Mouse (Mus musculus) cortical plate, adult 2 months (tissue): ENCODE data around the gene Fam120a. TPM values are rescaled to one million over a fixed set of nuclear protein-coding genes. Genes with fewer than 3 reads are reported as not detected.

Source experiments
- H3K27ac ChIP-seq: fragments of 200-500 bp; 2 replicates; pipeline ENCODE4 v1.5.1; 2012; ENCODE audit warnings: low read length, control low read depth, inconsistent platforms; ENCODE audit not compliant: insufficient read depth
- H3K4me1 ChIP-seq: fragments of 200-500 bp; 2 replicates; pipeline ENCODE4 v1.6.1; 2011; ENCODE audit warnings: low read length; ENCODE audit not compliant: control insufficient read depth, insufficient read depth
- H3K4me3 ChIP-seq: fragments of 200-500 bp; 2 replicates; pipeline ENCODE4 v1.5.1; 2011; ENCODE audit warnings: mild to moderate bottlenecking, low read length, control low read depth; ENCODE audit not compliant: insufficient read depth
- CTCF ChIP-seq: fragments of 200-500 bp; IDR thresholded peaks from 2 replicates; pipeline ENCODE4 v1.5.1; 2011; ENCODE audit warnings: mild to moderate bottlenecking, control low read depth, low read length; ENCODE audit not compliant: insufficient read depth; ENCODE audit errors: extremely low read depth
- POLR2A ChIP-seq: fragments of 200-500 bp; IDR thresholded peaks from 2 replicates; pipeline ENCODE4 v1.6.1; 2011; ENCODE audit warnings: mild to moderate bottlenecking, low read length, control low read depth; ENCODE audit not compliant: insufficient read depth; ENCODE audit errors: extremely low read depth
- polyA plus RNA-seq: library from polyadenylated mRNA; depleted of rRNA; stranded (reverse); fragments of >200 nt; gene quantifications from 2 replicates; pipeline ENCODE4 v1.2.3, GENCODE M21; 2012

Fam120a gene
- polyA plus RNA-seq, 1 experiment, result 81.6 TPM

DNA sequence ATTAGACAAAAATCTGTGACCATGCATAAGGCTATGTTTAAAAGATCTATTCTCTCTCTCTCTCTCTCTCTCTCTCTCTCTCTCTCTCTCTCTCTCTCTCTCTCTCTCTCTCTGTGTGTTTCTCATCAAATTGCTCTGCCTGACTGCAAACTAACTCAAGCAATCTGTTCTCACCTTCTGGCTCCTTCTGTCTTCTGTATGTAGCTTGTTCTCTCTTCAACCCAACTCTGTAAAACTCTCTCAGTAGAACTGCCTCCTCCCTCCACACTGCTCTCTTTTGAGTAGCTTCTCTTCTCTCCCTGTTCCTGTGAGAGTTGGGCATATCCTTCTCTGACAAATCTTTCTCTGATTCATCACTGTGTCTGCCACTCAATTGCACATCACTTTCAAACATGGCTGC is 25.1 kb upstream of the Fam120a start:
- H3K4me1 ChIP-seq, result peaks cover 3% of the 10 kb centered on the region; the same call in 1 of the 2 replicates
- no peak overlapping the region for H3K27ac ChIP-seq
- TF ChIP-seq CTCF (no peak), POLR2A (no peak)
- no peak overlapping the region for H3K4me3 ChIP-seq

DNA sequence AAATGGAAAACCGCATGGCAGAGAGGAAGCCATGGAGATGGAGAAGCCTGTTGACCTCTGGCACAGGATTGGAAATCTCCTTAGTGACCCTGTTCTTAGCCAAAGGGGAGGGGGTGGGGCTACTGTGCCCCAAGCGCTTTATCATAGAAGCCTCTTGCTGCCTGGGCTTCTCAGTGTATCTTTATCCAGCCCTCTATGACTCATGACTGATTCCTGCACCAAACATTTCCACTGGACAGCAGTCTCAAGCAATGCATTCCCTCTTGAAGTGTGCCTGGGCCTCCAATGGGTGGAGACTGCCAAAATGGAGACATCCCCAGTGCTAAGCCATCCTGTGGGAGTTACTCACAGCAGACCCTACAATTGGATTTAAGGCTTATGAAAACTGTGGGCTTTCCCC is 22.3 kb upstream of the Fam120a start:
- TF ChIP-seq POLR2A, result no peak
- no peak for TF ChIP-seq CTCF

DNA sequence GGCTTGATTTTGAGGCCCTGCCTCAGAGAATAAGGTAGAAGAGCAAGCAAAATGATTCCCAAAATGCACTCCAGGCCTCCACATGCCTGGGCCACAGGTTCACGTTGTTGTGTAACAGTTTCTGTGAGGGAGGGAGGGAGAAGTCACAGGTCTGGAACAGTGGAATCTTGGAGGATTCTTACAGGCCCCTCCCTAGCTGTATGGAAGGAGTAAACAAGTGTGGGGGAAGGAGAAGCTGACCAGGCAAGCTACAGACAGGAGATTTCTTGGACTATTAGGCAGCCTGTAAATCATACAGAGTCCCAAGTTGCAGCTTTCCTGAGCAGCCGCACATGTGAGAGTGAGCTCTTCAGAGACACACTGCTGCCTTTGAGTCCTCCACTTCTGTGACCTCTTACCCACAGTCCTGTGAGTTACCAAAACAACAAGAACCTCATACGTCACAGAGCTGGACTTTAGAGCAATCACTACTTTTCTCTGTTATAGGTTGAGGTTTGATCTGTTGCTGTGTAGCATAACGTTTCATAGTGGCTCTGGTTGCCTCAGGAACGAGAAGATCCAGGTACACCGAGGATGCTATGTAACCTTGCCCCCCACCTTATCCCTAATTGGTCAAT is 14.8 kb upstream of the Fam120a start:
- no peak overlapping the region for H3K27ac ChIP-seq
- no peaks in the 10 kb centered on the region for H3K4me1 ChIP-seq
- no peak overlapping the region for H3K4me3 ChIP-seq
- no peak for TF ChIP-seq POLR2A
- no peak for TF ChIP-seq CTCF

More for the DNA sequence above, 22.3 kb upstream of the Fam120a start:
- H3K4me1 ChIP-seq, result no peaks in the 10 kb centered on the region
- H3K27ac ChIP-seq, result no peak overlapping the region
- no peak overlapping the region for H3K4me3 ChIP-seq

DNA sequence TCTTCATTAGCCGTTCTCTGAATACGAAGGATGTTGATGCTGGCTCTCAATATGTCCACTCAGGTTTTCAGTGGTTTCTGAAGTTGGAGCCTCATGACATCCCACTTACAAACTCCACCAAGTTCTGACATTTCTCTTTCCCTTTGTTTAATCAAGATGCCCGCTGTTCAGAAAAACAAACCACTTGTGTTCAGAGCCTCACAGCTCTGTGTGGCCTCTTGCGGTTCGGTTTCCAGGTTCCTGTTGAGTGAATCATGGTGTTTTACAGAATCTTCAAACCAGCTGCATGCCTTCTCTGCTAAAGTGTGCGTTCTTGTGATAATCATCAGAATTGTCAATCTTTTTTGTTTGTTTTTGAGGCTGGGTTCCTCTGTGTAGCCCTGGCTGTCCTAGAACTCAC is 11.3 kb upstream of the Fam120a start:
- Histone ChIP-seq H3K27ac (no peak overlapping the region), H3K4me1 (no peaks in the 10 kb centered on the region)
- TF ChIP-seq CTCF (no peak), POLR2A (no peak)

DNA sequence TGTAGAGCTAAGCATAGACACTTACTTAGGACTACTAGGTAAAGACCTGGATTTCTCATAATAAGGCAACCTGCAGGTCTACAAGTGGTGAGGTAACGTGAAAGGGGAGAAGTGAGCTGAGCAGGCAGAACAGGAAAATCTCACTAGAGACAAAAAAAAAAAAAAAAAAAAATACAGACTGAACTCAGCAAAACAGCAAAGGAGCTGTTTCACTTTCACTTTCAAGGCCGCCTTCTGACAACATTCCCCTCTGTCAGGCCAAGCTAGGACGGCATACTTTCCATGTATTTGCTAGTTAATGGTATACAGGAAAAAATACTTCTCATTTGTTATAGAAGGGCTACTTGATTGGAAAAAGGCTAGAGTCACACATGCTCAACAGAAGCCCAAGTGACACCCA is 10.0 kb upstream of the Fam120a start:
- H3K4me1 ChIP-seq, result no peaks in the 10 kb centered on the region
- no peak overlapping the region for H3K27ac ChIP-seq
- no peak overlapping the region for H3K4me3 ChIP-seq
- TF ChIP-seq CTCF, result no peak
- TF ChIP-seq POLR2A, result no peak

More for the DNA sequence above, 11.3 kb upstream of the Fam120a start:
- H3K4me3 ChIP-seq, result no peak overlapping the region

DNA sequence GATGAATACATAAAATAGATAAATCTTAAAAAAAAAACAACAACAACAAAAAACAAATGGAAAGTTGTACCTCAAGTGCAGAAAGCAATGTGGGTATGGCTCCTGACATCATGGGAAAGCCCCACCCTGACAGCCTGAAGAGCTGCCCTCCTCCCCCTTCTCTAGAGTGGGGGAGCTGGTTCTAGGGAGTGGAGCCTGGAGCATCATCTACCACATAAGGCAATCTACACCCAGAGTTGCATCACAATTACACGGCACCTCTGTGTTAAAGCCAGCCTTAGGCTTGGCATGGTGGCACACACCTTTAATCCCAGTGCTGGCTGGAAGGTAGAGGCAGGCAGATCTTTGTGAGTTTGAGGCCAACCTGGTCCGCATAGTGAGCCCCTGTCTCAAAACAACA is 6.9 kb upstream of the Fam120a start:
- TF ChIP-seq CTCF, result no peak
- no peak for TF ChIP-seq POLR2A
- no peak overlapping the region for H3K27ac ChIP-seq
- no peaks in the 10 kb centered on the region for H3K4me1 ChIP-seq
- no peak overlapping the region for H3K4me3 ChIP-seq

DNA sequence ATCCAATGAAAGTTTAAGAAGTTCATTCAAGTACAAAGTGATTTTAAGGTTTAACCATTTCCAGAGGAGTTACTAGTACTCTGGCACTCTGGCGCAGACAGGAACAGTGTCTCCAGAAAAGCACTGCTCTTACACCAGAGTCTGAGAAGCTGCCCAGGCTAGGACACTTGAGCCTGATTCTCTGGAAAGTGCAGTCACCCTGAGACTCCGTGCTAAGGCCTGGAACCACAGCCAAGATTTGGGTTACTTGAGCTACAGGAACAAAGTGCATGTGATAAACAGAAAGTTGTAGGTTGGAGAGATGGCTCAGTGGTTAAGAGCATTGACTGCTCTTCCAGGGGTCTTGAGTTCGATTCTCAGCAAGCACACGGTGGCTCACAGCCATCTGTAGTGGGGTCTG is 6.4 kb upstream of the Fam120a start:
- Histone ChIP-seq H3K4me1 (no peaks in the 10 kb centered on the region), H3K27ac (no peak overlapping the region), H3K4me3 (no peak overlapping the region)
- TF ChIP-seq CTCF, result no peak
- no peak for TF ChIP-seq POLR2A

DNA sequence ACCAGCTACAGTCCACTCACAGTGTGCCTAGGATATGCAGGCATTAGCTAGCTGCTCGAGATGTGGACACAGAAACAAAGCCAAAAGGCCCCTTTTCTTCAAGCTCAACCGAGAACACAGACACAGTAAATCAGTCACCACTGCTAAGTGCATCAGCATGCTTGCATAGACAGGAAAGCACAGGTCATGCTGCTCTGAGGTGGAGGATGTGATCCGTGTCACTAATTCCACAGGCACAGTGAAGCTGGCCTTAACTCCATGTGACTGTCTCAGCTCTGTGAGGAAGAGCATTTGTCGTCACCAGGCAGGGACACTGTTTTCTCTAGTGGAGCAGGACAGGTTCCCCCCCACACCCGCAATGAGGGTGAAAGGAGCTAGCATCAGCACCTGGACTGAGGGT is 5.4 kb upstream of the Fam120a start:
- no peak overlapping the region for H3K4me3 ChIP-seq
- no peak overlapping the region for H3K27ac ChIP-seq
- no peak for TF ChIP-seq CTCF
- TF ChIP-seq POLR2A, result no peak
- no peaks in the 10 kb centered on the region for H3K4me1 ChIP-seq

DNA sequence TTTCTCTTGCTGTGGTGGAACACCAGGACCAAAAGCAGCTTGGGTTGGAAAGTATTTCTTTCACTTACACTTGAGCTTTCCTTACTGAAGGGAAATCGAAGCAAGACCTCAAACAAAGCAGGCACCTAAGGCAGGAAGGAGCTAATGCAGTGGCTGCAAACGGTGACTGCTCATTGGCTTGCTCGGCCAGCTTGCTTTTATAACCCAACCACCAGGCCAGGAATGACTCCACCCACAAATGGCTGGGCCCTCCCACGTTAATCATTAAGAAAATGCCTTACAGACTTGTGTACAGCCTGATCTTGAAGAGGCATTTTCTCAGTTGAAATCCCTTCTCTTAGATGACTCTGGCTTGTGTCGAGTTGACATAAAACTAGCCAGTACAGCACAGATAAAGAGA is 3.2 kb upstream of the Fam120a start:
- H3K4me3 ChIP-seq, result no peak overlapping the region
- no peaks in the 10 kb centered on the region for H3K4me1 ChIP-seq
- no peak overlapping the region for H3K27ac ChIP-seq
- TF ChIP-seq POLR2A, result no peak
- TF ChIP-seq CTCF, result no peak

DNA sequence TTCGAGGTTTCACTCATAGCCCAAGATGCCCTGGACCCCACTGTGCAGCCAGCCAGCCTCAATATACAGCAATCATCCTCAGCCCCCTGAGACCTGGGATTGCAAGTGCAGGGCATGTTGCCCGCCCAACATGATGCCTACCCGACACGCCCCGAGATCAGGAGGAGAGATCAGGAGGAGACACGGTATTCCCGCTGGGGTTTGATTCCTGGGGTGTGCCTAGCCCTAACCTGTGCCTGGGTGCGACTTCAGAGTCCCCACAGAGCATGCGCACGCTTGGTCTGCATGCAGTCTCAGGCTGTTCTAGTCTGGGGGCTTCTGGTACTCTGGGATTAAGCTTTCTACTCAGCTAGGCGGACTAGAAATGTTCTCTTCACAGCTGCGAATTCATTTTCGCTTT is 2.7 kb upstream of the Fam120a start:
- Histone ChIP-seq H3K4me3 (no peak overlapping the region), H3K27ac (no peak overlapping the region), H3K4me1 (no peaks in the 10 kb centered on the region)
- TF ChIP-seq POLR2A, result no peak
- no peak for TF ChIP-seq CTCF

DNA sequence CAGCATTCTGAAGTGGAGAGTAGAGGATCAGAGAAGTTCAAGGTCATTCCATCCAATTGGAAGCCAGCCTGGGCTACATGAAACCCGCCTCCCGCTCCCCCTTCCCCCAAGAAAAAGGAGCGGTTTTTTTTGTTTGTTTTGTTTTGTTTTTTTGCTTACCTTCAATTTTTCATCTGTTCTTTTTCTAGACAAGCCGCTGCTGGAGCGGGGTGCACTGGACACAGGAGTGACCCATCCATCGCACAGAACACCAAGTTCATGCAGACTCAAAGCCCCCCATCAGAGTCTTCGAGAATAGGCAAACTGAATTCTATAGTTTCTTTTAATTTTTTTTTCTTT is 902 bp upstream of the Fam120a start:
- Histone ChIP-seq H3K4me1 (peaks cover 5% of the 10 kb centered on the region), H3K4me3 (peak overlapping the region; percentile 93), H3K27ac (peak overlapping the region; percentile 99)
- TF ChIP-seq CTCF (no peak), POLR2A (no peak)
